Mouse (Mus musculus) forebrain, embryonic 10.5 days (tissue): ENCODE measurements at regions not wholly inside any gene's neighbourhood (a gene's known extent, or its start where the extent isn't known, plus 50 kb on each side); places are given as distances from the start of the nearest gene placed in this dataset.
"Not testable (repeated sequence)": the region's sequence is repeated elsewhere in the genome, so short reads cannot be mapped to it uniquely, and the experiment has no call there.

Experiments
- DNase-seq: peaks from one replicate; pipeline ENCODE4 v3.0.0-alpha.2; 2017; ENCODE audit warnings: low spot score; ENCODE audit errors: extremely low spot score
- H3K27ac ChIP-seq: fragments of 300-500 bp; sonication (generic); 2 replicates; pipeline ENCODE4 v1.5.1; 2016; ENCODE audit warnings: mild to moderate bottlenecking
- H3K27me3 ChIP-seq: fragments of 300-500 bp; sonication (generic); 2 replicates; pipeline ENCODE4 v1.6.1; 2016; ENCODE audit warnings: mild to moderate bottlenecking; ENCODE audit not compliant: poor library complexity, severe bottlenecking
- H3K36me3 ChIP-seq: fragments of 300-500 bp; sonication (generic); replicated peaks from 2 replicates; pipeline ENCODE4 v1.6.1; 2016; ENCODE audit warnings: mild to moderate bottlenecking, moderate library complexity
- H3K4me1 ChIP-seq: fragments of 300-500 bp; sonication (generic); 2 replicates; pipeline ENCODE4 v1.6.1; 2016
- H3K4me3 ChIP-seq: fragments of 300-500 bp; sonication (generic); 2 replicates; pipeline ENCODE4 v1.5.1; 2016; ENCODE audit warnings: mild to moderate bottlenecking, moderate library complexity
- H3K9me3 ChIP-seq: fragments of 300-500 bp; sonication (generic); 2 replicates; pipeline ENCODE4 v1.6.1; 2016; ENCODE audit warnings: mild to moderate bottlenecking, moderate library complexity
- WGBS: fragments of 180-500 bp; shearing (Covaris S2); methylation state at CpG from one replicate; pipeline ENCODE4 v1.1.7; 2016; 5-methylcytosine and 5-hydroxymethylcytosine counted together

GRCm38 (mm10) chr1:47272131-47272530 lies 379.5 kb upstream of the Slc39a10 start:
- Histone ChIP-seq H3K4me3 (no peak overlapping the region), H3K27ac (no peak overlapping the region), H3K9me3 (no peaks in the 10 kb centered on the region), H3K4me1 (no peaks in the 10 kb centered on the region), H3K36me3 (no peaks in the 10 kb centered on the region), H3K27me3 (no peaks in the 10 kb centered on the region)
- no peak for DNase-seq

GRCm38 (mm10) chr1:47263611-47264010 lies 371.0 kb upstream of the Slc39a10 start:
- no peaks in the 10 kb centered on the region for H3K4me1 ChIP-seq
- no peak overlapping the region for H3K4me3 ChIP-seq
- no peaks in the 10 kb centered on the region for H3K27me3 ChIP-seq
- DNase-seq = no peak
- no peaks in the 10 kb centered on the region for H3K36me3 ChIP-seq
- 60% methylated on average over 1 of the region's 1 CpGs for WGBS
- H3K9me3 ChIP-seq = no peaks in the 10 kb centered on the region
- H3K27ac ChIP-seq = no peak overlapping the region

GRCm38 (mm10) chr1:47261505-47262130 lies 369.0 kb upstream of the Slc39a10 start:
- H3K4me1 ChIP-seq = no peaks in the 10 kb centered on the region
- no peak for DNase-seq
- WGBS = 88% methylated on average over 3 of the region's 3 CpGs
- H3K36me3 ChIP-seq = no peaks in the 10 kb centered on the region
- no peaks in the 10 kb centered on the region for H3K9me3 ChIP-seq
- H3K27ac ChIP-seq = no peak overlapping the region
- H3K4me3 ChIP-seq = no peak overlapping the region
- H3K27me3 ChIP-seq = no peaks in the 10 kb centered on the region

- not testable (repeated sequence) for H3K36me3 ChIP-seq, DNase-seq, H3K4me3 ChIP-seq, H3K27me3 ChIP-seq, H3K27ac ChIP-seq, H3K9me3 ChIP-seq, H3K4me1 ChIP-seq
- whole genome bisulfite sequencing = 86% methylated on average over 13 of the region's 13 CpGs
These were observed 358.1 kb upstream of the Slc39a10 start for GRCm38 (mm10) chr1:47250706-47251105.

GRCm38 (mm10) chr1:47217088-47217487 lies 324.4 kb upstream of the Slc39a10 start:
- Histone ChIP-seq H3K27ac (no peak overlapping the region), H3K27me3 (no peaks in the 10 kb centered on the region), H3K9me3 (no peaks in the 10 kb centered on the region), H3K4me3 (no peak overlapping the region), H3K36me3 (no peaks in the 10 kb centered on the region), H3K4me1 (no peaks in the 10 kb centered on the region)
- DNase-seq = no peak
- WGBS = 78% methylated on average over 2 of the region's 2 CpGs

- Histone ChIP-seq H3K4me3 (no peak overlapping the region), H3K27ac (no peak overlapping the region), H3K36me3 (no peaks in the 10 kb centered on the region), H3K4me1 (no peaks in the 10 kb centered on the region), H3K9me3 (no peaks in the 10 kb centered on the region), H3K27me3 (no peaks in the 10 kb centered on the region)
- WGBS = 88% methylated on average over 2 of the region's 2 CpGs
- DNase-seq = no peak
These were observed 323.9 kb upstream of the Slc39a10 start for GRCm38 (mm10) chr1:47216419-47217002.

GRCm38 (mm10) chr1:47213476-47213875 lies 320.8 kb upstream of the Slc39a10 start:
- Histone ChIP-seq H3K27ac (no peak overlapping the region), H3K9me3 (no peaks in the 10 kb centered on the region), H3K4me1 (no peaks in the 10 kb centered on the region), H3K36me3 (no peaks in the 10 kb centered on the region), H3K4me3 (no peak overlapping the region), H3K27me3 (no peaks in the 10 kb centered on the region)
- no peak for DNase-seq
- 92% methylated on average over 5 of the region's 5 CpGs for WGBS

GRCm38 (mm10) chr1:47193001-47193400 lies 300.3 kb upstream of the Slc39a10 start:
- H3K27ac ChIP-seq = no peak overlapping the region
- no peaks in the 10 kb centered on the region for H3K9me3 ChIP-seq
- H3K4me3 ChIP-seq = no peak overlapping the region
- 83% methylated on average over 4 of the region's 4 CpGs for WGBS
- no peaks in the 10 kb centered on the region for H3K27me3 ChIP-seq
- H3K4me1 ChIP-seq = no peaks in the 10 kb centered on the region
- no peaks in the 10 kb centered on the region for H3K36me3 ChIP-seq
- DNase-seq = no peak

GRCm38 (mm10) chr1:47164417-47164816 lies 271.8 kb upstream of the Slc39a10 start:
- Histone ChIP-seq H3K36me3 (no peaks in the 10 kb centered on the region), H3K9me3 (peaks cover 9% of the 10 kb centered on the region; the same call in 1 of the 2 replicates), H3K27me3 (peaks cover 5% of the 10 kb centered on the region; the same call in 1 of the 2 replicates), H3K27ac (no peak overlapping the region), H3K4me3 (no peak overlapping the region), H3K4me1 (peaks cover 25% of the 10 kb centered on the region)
- DNase-seq = no peak
- 78% methylated on average over 3 of the region's 3 CpGs for WGBS

- Histone ChIP-seq H3K27me3 (peaks cover 5% of the 10 kb centered on the region; the same call in 1 of the 2 replicates), H3K9me3 (peaks cover 9% of the 10 kb centered on the region; the same call in 1 of the 2 replicates), H3K36me3 (no peaks in the 10 kb centered on the region), H3K27ac (no peak overlapping the region), H3K4me1 (peaks cover 25% of the 10 kb centered on the region), H3K4me3 (no peak overlapping the region)
- DNase-seq = no peak
- WGBS = 16% methylated on average over 1 of the region's 1 CpGs
These were observed 271.3 kb upstream of the Slc39a10 start for GRCm38 (mm10) chr1:47163808-47164410.

- not testable (repeated sequence) for H3K9me3 ChIP-seq, DNase-seq, H3K36me3 ChIP-seq, H3K27ac ChIP-seq, H3K4me3 ChIP-seq, H3K27me3 ChIP-seq, H3K4me1 ChIP-seq
These were observed 237.4 kb upstream of the Slc39a10 start for GRCm38 (mm10) chr1:47130031-47130430.

GRCm38 (mm10) chr1:47119636-47120035 lies 227.0 kb upstream of the Slc39a10 start:
- no peak overlapping the region for H3K27ac ChIP-seq
- WGBS = 88% methylated on average over 1 of the region's 1 CpGs
- H3K27me3 ChIP-seq = no peaks in the 10 kb centered on the region
- no peak overlapping the region for H3K4me3 ChIP-seq
- H3K9me3 ChIP-seq = no peaks in the 10 kb centered on the region
- DNase-seq = no peak
- H3K36me3 ChIP-seq = no peaks in the 10 kb centered on the region
- no peaks in the 10 kb centered on the region for H3K4me1 ChIP-seq

GRCm38 (mm10) chr1:47116681-47117080 lies 224.0 kb upstream of the Slc39a10 start:
- WGBS = 87% methylated on average over 4 of the region's 4 CpGs
- not testable (repeated sequence) for DNase-seq, H3K9me3 ChIP-seq, H3K4me1 ChIP-seq, H3K4me3 ChIP-seq, H3K36me3 ChIP-seq, H3K27me3 ChIP-seq, H3K27ac ChIP-seq
